Mouse (Mus musculus) CD4-positive, CD25-positive, alpha-beta regulatory T cell, adult 2 months (primary cell): ENCODE measurements at regions not wholly inside any gene's neighbourhood (a gene's known extent, or its start where the extent isn't known, plus 50 kb on each side); places are given as distances from the start of the nearest gene placed in this dataset.

ENCODE experiments used
- DNase-seq: peaks from one replicate; pipeline ENCODE4 v3.0.0-alpha.2; 2012; ENCODE audit warnings: low read depth, low spot score

DNA sequence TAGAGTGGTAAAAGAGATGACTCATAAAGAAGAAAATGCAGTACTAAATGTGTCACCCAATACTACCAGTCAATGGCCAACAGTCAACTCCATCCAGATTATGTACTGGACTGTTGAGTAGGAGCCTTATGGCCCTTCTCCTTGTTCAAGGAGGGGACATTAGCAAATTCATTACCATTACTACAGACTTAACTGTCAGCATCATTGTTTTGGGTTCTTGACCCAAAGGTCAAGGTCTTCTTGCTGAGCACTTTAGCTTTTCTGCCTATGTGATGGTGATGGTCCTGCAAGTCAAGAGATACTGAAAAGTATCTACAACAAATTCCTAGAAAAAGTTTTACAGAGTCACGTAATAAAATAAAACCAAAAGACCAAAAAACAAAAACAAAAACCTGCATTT lies 1251.4 kb downstream of the Gm37988 start:
- no peak for DNase-seq

DNA sequence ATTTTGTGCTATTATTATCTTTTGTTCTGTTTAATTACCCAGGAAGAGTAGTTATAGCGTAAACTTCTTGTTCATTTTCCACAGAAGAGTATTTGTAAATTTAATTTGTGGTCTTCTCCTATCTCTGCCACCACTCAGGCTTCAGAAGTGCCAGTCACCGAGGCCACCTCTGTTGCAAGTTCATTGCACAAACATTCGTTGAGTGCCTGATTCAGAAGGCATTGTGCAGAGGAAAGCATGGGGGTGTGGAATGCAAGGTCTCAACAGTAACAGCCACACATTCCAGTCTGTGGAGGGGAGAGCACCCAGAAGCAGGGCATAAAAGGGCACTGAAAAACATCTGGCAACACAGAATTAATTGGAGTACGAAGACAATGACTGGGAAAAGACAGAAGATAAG lies 1268.9 kb downstream of the Gm37988 start:
- DNase-seq: no peak

GRCm38 (mm10) chr1:6081876-6082275 lies 1274.2 kb downstream of the Gm37988 start:
- DNase-seq: no peak

- no peak for DNase-seq
Observed at GRCm38 (mm10) chr1:6094162-6094934, 1286.7 kb downstream of the Gm37988 start.

GRCm38 (mm10) chr1:6117557-6117956 lies 1309.9 kb downstream of the Gm37988 start:
- no peak for DNase-seq

- no peak for DNase-seq
Observed at GRCm38 (mm10) chr1:6135066-6135465, 1327.4 kb downstream of the Gm37988 start.

DNA sequence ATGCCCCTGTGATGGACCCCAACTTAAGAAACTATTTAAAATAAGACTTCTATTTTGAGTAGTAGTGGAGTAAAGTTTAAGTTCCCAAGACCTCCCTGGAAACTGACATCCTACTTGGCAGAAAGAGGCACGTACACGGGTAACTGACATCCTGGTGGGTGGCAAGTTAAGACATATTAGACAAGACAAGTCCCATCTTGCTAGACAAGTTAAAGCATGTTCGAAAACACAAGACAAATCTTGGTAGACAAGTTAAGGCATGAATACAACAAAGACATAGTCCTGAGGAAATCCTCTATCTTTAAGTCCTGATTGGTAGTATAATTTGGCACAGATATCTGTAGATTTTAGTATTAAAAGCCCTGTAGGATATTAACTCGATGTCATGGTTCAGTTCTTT lies 1332.6 kb downstream of the Gm37988 start:
- no peak for DNase-seq

GRCm38 (mm10) chr1:6142816-6143215 lies 1335.1 kb downstream of the Gm37988 start:
- no peak for DNase-seq

- DNase-seq: peak; percentile 28
Observed at GRCm38 (mm10) chr1:6143891-6144290, 1336.2 kb downstream of the Gm37988 start.

GRCm38 (mm10) chr1:6152436-6152835 lies 1344.7 kb downstream of the Gm37988 start:
- DNase-seq: no peak
